Mouse (Mus musculus) heart, postnatal 0 days (tissue): ENCODE measurements at regions not wholly inside any gene's neighbourhood (a gene's known extent, or its start where the extent isn't known, plus 50 kb on each side); places are given as distances from the start of the nearest gene placed in this dataset.

ENCODE experiments used
- ATAC-seq: fragments of 200-750 bp; cut with Nextera tagmentation; 2 replicates; pipeline ENCODE4 v1.8.0; 2017; ENCODE audit warnings: low read depth, moderate number of reproducible peaks, moderate library complexity; ENCODE audit not compliant: insufficient read depth
- DNase-seq: peaks from one replicate; pipeline ENCODE4 v3.0.0-alpha.2; 2016; ENCODE audit warnings: low spot score
- H3K27ac ChIP-seq: fragments of 300-500 bp; sonication (generic); 2 replicates; pipeline ENCODE4 v1.5.1; 2014; ENCODE audit warnings: low read depth, mild to moderate bottlenecking
- H3K27me3 ChIP-seq: fragments of 300-500 bp; sonication (generic); 2 replicates; pipeline ENCODE4 v1.6.1; 2014; ENCODE audit warnings: low read length, mixed read lengths; ENCODE audit not compliant: control insufficient read depth, insufficient read depth
- H3K36me3 ChIP-seq: fragments of 300-500 bp; sonication (generic); replicated peaks from 2 replicates; pipeline ENCODE4 v1.6.1; 2014; ENCODE audit warnings: low read length, mixed read lengths; ENCODE audit not compliant: control insufficient read depth, insufficient read depth
- H3K4me1 ChIP-seq: fragments of 300-500 bp; sonication (generic); 2 replicates; pipeline ENCODE4 v1.6.1; 2014; ENCODE audit warnings: antibody characterized with exemption; ENCODE audit not compliant: control insufficient read depth, insufficient read depth
- H3K4me2 ChIP-seq: fragments of 300-500 bp; sonication (generic); 2 replicates; pipeline ENCODE4 v1.6.1; 2014; ENCODE audit warnings: low read depth, mild to moderate bottlenecking, low read length, moderate library complexity
- H3K4me3 ChIP-seq: fragments of 300-500 bp; sonication (generic); 2 replicates; pipeline ENCODE4 v1.5.1; 2014; ENCODE audit warnings: low read depth, low read length
- H3K9ac ChIP-seq: fragments of 300-500 bp; sonication (generic); replicated peaks from 2 replicates; pipeline ENCODE4 v1.6.1; 2014; ENCODE audit warnings: low read depth, low read length, mixed read lengths
- H3K9me3 ChIP-seq: fragments of 300-500 bp; sonication (generic); replicated peaks from 2 replicates; pipeline ENCODE4 v1.6.1; 2016; ENCODE audit warnings: low read length; ENCODE audit not compliant: control insufficient read depth
- CTCF ChIP-seq: IDR thresholded peaks from 2 replicates; pipeline ENCODE4 v1.5.1; 2016; ENCODE audit warnings: antibody characterized with exemption, control low read depth, low read depth
- EP300 ChIP-seq: IDR thresholded peaks from 2 replicates; pipeline ENCODE4 v1.6.1; 2016; ENCODE audit warnings: antibody characterized with exemption, low read depth
- WGBS: fragments of 180-500 bp; shearing (Covaris S2); extraction: QIAGEN DNeasy Blood & Tissue Kit; methylation state at CpG from one replicate; pipeline ENCODE4 v1.1.7; 2014; 5-methylcytosine and 5-hydroxymethylcytosine counted together

GRCm38 (mm10) chr14:28802126-28802525 is 215.9 kb upstream of the Lrtm1 start:
- no peaks in the 10 kb centered on the region for H3K36me3 ChIP-seq
- H3K4me2 ChIP-seq = no peak overlapping the region
- no peak for DNase-seq
- no peak for TF ChIP-seq EP300
- no peak for TF ChIP-seq CTCF
- no peak for ATAC-seq
- H3K9me3 ChIP-seq = no peaks in the 10 kb centered on the region
- H3K4me1 ChIP-seq = no peaks in the 10 kb centered on the region
- no peak overlapping the region for H3K9ac ChIP-seq
- no peak overlapping the region for H3K4me3 ChIP-seq
- no peak overlapping the region for H3K27ac ChIP-seq
- whole genome bisulfite sequencing = 66% methylated on average over 5 of the region's 5 CpGs
- no peaks in the 10 kb centered on the region for H3K27me3 ChIP-seq

GRCm38 (mm10) chr14:28808094-28808493 is 209.9 kb upstream of the Lrtm1 start:
- 70% methylated on average over 4 of the region's 4 CpGs for whole genome bisulfite sequencing
- Histone ChIP-seq H3K27ac (no peak overlapping the region), H3K4me1 (no peaks in the 10 kb centered on the region), H3K4me3 (no peak overlapping the region), H3K4me2 (no peak overlapping the region), H3K9me3 (no peaks in the 10 kb centered on the region), H3K9ac (no peak overlapping the region), H3K36me3 (no peaks in the 10 kb centered on the region), H3K27me3 (no peaks in the 10 kb centered on the region)
- no peak for TF ChIP-seq EP300
- TF ChIP-seq CTCF = no peak
- ATAC-seq (no peak), DNase-seq (no peak)

- Histone ChIP-seq H3K27ac (no peak overlapping the region), H3K36me3 (no peaks in the 10 kb centered on the region), H3K9me3 (no peaks in the 10 kb centered on the region), H3K4me3 (no peak overlapping the region), H3K27me3 (no peaks in the 10 kb centered on the region), H3K9ac (no peak overlapping the region), H3K4me1 (no peaks in the 10 kb centered on the region), H3K4me2 (no peak overlapping the region)
- ATAC-seq (no peak), DNase-seq (no peak)
- 72% methylated on average over 5 of the region's 5 CpGs for WGBS
- TF ChIP-seq CTCF (no peak), EP300 (no peak)
Measured at GRCm38 (mm10) chr14:28809355-28809754, 208.7 kb upstream of the Lrtm1 start.

- Histone ChIP-seq H3K27ac (no peak overlapping the region), H3K4me1 (no peaks in the 10 kb centered on the region), H3K27me3 (no peaks in the 10 kb centered on the region), H3K4me3 (no peak overlapping the region), H3K9me3 (no peaks in the 10 kb centered on the region), H3K4me2 (no peak overlapping the region), H3K36me3 (no peaks in the 10 kb centered on the region), H3K9ac (no peak overlapping the region)
- TF ChIP-seq CTCF (no peak), EP300 (no peak)
- ATAC-seq (no peak), DNase-seq (no peak)
- 79% methylated on average over 5 of the region's 5 CpGs for WGBS
Measured at GRCm38 (mm10) chr14:28820970-28821369, 197.0 kb upstream of the Lrtm1 start.

- no peak for DNase-seq
- H3K4me2 ChIP-seq = no peak overlapping the region
- WGBS = 62% methylated on average over 6 of the region's 6 CpGs
- no peak for ATAC-seq
- H3K27ac ChIP-seq = no peak overlapping the region
- no peaks in the 10 kb centered on the region for H3K36me3 ChIP-seq
- no peaks in the 10 kb centered on the region for H3K9me3 ChIP-seq
- H3K4me1 ChIP-seq = no peaks in the 10 kb centered on the region
- H3K27me3 ChIP-seq = no peaks in the 10 kb centered on the region
- no peak overlapping the region for H3K9ac ChIP-seq
- TF ChIP-seq EP300 (no peak), CTCF (no peak)
- H3K4me3 ChIP-seq = no peak overlapping the region
Measured at GRCm38 (mm10) chr14:28827186-28827585, 190.8 kb upstream of the Lrtm1 start.

GRCm38 (mm10) chr14:28837117-28837516 is 180.9 kb upstream of the Lrtm1 start:
- no peaks in the 10 kb centered on the region for H3K9me3 ChIP-seq
- H3K4me1 ChIP-seq = no peaks in the 10 kb centered on the region
- H3K27ac ChIP-seq = no peak overlapping the region
- H3K4me3 ChIP-seq = no peak overlapping the region
- no peaks in the 10 kb centered on the region for H3K27me3 ChIP-seq
- no peak for TF ChIP-seq CTCF
- TF ChIP-seq EP300 = no peak
- DNase-seq (no peak), ATAC-seq (no peak)
- no peak overlapping the region for H3K4me2 ChIP-seq
- no peak overlapping the region for H3K9ac ChIP-seq
- no peaks in the 10 kb centered on the region for H3K36me3 ChIP-seq
